Mouse (Mus musculus): ENCODE data around the gene Tas2r143.

The Tas2r143 gene

DNA sequence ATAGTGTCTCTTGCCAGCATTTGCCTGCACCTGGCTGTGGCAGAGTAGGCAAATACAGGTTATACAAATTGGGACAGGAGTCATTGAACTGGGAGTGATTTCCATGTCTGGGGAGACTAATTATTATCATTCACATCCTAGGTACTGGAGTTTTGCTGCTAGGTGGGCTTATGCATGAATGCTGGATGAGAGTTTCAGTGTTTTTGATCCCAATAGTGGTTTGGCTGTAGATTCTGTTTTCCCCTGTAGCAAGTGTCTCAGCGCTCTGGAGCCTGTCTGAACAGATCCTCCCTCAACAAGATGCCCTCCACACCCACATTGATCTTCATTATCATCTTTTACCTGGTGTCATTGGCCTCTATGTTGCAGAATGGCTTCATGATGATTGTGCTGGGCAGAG lies at the start of gene Tas2r143:
TSS of gene Tas2r143 (plus strand) at position 301 of the 400 bp plus-strand sequence.
- DNase-seq (ENCODE audit: low spot score in 2 of 2) = no peak

DNA sequence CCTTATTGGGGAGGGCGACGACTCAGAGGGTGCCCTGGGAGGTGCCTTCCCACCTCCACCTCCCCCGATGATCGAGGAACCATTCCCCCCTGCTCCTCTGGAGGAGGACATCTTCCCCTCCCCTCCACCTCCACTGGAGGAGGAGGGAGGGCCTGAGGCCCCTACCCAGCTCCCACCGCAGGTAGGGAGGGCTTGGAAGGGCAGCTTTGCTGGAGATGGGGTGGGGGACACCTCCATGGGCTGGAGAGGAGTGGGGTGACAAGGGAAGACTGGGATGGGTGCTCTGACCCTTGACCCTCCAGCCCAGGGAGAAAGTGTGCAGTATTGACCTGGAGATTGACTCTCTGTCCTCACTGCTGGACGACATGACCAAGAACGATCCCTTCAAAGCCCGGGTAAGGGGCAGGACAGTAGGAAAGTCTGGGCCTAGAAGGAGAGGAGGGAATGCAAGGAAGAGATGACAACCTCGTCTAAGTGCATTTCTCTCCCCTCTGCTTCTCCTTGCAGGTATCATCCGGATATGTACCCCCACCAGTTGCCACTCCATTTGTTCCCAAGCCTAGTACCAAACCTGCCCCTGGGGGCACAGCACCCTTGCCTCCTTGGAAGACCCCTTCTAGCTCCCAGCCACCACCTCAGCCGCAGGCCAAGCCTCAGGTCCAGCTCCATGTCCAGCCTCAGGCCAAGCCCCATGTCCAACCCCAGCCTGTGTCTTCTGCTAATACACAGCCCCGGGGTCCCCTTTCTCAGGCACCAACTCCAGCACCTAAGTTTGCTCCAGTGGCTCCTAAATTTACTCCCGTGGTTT lies 48.9 kb upstream of the Tas2r143 start:
- DNase-seq (ENCODE audit: low spot score in 2 of 2) = no peak

DNA sequence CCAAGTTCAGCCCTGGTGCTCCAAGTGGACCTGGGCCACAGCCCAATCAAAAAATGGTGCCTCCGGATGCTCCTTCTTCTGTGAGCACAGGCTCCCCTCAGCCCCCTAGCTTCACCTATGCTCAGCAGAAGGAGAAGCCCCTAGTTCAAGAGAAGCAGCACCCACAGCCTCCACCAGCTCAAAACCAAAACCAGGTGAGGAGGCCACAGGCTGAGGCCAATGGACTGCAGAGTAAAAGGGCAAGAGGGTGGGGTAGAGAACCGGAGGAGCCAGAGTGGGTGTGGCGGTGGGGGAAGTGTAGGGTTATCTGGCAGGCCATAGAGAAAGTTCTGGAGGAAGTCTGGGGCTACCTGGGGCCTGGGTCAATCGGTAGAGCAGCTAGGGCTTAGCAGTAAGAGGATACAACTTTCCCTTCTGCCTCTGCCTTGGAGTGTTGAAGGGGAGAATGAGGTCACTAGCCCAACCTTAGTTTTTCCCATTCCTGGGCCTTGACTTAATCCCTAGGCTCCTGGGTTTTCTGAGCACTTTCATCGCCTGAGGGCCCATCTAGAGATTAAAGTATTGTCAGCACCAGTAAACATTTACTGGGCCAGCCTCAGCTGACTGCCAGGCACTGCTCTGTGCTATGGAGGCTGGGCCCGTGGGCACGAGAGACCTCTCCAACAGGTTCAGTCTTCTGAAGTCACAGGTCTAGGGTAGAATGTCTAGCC lies 48.1 kb upstream of the Tas2r143 start:
- DNase-seq (ENCODE audit: low spot score in 2 of 2) = no peak

DNA sequence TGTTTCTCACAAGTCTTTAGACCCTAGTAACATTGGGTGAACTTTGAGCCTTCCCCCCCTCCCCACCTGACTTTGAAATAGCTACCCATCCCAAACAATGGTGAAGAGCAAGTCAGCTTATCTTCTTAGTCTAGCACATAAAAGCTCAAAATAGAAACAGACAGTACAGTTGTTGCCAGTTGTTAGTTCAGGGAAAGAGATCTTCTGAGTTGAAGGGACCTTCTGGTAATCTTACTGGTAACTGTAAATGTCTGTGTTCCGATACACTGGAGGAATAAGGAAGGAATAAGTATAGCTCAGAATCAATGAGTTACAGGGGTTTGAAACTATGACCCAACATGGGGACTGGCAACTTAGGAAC lies 47.6 kb upstream of the Tas2r143 start:
- no peak for DNase-seq (ENCODE audit: low spot score in 2 of 2)

GRCm38 (mm10) chr6:42353180-42353579 lies 46.9 kb upstream of the Tas2r143 start:
- DNase-seq (ENCODE audit: low spot score in 2 of 2) = no peak

- DNase-seq (ENCODE audit: low spot score in 2 of 2) = no peak
Observed at GRCm38 (mm10) chr6:42354076-42355019, 45.7 kb upstream of the Tas2r143 start.

DNA sequence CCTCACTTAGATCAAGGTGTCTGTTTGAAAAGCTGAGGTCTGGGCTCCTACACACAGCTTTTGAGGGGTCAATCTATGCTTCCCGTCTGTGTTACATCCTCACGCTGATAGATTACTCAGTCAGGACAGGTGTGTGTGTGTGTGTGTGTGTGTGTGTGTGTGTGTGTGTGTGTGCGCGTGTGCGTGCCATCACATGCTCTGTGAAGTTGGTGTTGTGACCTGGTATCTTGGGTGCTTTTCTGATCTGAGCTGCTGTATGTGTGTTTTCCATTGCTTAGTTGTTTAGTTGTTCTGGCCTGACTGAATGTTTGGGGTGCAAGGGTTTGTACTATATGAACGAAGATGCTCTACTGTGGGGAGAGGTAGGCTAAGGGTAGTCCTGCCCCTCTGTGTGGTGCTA lies 44.7 kb upstream of the Tas2r143 start:
- DNase-seq (ENCODE audit: low spot score in 2 of 2) = no peak

DNA sequence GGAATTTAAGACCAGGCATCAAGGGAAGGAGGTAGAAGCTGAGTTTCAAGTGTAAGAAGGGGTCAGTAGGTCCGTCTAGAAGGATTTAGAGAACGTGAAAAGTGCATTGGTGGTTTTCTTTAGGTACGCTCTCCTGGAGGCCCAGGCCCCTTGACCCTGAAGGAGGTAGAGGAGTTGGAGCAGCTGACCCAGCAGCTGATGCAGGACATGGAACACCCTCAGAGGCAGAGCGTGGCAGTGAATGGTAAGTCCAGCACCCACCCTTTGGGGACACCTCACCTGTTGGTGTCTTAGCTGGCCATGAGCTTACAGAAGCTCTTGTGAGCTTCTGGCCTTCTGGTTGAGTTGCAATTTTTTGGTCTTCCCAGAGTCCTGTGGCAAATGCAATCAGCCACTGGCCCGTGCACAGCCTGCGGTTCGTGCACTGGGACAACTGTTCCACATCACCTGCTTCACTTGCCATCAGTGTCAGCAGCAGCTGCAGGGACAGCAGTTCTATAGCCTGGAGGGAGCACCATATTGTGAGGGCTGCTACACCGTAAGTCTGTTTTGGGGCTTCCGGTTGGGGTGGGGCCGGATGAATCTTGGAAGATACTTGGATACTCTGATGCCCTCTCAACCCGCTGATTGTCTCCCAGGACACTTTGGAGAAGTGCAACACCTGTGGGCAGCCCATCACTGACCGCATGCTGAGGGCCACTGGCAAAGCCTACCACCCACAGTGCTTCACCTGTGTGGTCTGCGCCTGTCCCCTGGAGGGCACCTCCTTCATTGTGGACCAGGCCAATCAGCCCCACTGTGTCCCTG lies 44.0 kb upstream of the Tas2r143 start:
- no peak for DNase-seq (ENCODE audit: low spot score in 2 of 2)

DNA sequence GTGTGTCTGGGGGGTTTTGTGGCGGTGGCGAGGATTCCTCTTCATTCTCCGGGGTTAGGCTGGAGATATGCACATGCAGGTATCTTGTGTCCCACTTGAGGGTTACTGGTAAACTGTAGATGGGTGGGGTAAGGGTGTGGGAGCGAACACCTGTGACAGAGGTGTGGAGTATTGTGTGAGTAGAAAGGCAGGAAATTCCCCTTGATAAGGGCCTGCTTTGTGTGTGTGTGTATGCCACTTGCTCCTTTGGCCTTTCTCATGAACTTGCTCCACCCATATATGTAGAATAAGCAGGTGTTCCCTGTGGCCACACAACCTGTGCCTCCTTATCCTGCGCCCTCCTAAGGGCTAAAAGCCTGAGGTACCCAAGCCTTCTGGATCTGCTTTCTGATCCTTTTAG lies 43.1 kb upstream of the Tas2r143 start:
- DNase-seq (ENCODE audit: low spot score in 2 of 2) = no peak

DNA sequence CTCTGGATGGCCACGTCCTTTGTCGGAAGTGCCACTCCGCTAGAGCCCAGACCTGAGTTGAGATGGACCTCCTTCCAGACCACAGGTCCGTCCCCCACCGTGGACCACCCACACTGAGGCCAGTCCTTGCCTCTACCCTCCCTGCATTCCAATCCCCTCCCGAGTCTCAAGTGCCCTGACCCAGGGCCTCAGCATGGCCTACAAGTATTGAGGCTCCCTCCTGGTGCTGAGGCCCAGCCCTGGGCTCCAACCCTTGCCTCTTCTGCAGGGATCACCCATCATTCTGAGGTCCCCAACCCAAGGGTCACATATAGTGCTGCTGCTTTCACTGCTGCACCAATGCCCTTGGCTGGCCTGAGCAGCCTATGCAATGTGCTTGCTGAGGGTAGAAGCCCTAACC lies 42.1 kb upstream of the Tas2r143 start:
- no peak for DNase-seq (ENCODE audit: low spot score in 2 of 2)

GRCm38 (mm10) chr6:42358901-42359300 lies 41.1 kb upstream of the Tas2r143 start:
- no peak for DNase-seq (ENCODE audit: low spot score in 2 of 2)

- no peak for DNase-seq (ENCODE audit: low spot score in 2 of 2)
Observed at GRCm38 (mm10) chr6:42359364-42360147, 40.5 kb upstream of the Tas2r143 start.

DNA sequence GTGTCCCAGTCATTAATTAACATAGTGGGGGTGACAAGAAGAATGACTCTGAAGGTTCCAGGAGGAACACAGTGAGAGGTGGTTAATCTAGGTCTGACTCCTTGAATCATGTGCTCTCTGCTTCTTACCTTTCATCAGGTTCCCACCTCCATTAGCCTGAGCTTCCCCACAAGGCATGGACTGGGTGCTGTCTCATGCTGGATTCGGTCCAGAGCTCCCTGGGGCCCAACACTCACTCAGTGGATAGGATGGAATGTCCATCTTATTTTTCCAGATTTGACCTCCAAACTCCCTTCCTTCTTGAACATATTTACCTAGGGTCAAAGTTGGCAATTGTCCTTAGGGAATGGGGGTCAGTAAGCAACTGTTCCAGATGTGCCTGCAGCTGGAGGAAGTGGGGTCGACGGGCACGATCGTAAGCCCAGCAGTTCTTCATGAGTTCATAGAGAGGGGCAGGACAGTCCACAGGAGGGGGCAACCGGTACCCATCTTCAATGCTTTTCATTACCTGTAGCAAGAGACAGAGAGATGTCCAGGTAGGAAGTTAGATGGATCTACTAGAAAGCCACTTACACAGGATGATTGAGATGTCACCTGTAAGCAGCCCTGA lies 39.7 kb upstream of the Tas2r143 start:
- DNase-seq (ENCODE audit: low spot score in 2 of 2) = no peak

- DNase-seq (ENCODE audit: low spot score in 2 of 2) = no peak
Observed at GRCm38 (mm10) chr6:42361041-42361895, 38.8 kb upstream of the Tas2r143 start.

DNA sequence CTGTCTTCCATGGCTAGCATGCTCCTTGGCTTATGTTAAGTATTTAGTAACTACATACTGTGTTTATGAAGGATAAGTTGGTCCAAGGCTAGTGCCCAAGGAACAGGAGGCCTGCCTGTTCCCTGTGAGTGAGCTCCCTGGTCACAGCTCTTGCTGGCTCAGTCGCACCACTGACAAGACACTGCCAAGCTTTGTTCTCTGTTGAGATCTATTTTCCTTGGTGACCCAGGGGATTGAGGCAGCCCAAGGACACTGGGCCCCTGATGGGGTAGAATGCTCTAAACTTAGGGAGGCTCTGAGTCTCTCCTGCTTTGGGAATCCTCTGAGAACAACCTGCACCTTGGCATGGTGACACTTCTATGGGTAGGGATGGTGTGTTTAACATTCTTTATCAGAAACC lies 38.0 kb upstream of the Tas2r143 start:
- no peak for DNase-seq (ENCODE audit: low spot score in 2 of 2)

- DNase-seq (ENCODE audit: low spot score in 2 of 2) = no peak
Observed at GRCm38 (mm10) chr6:42362497-42362896, 37.5 kb upstream of the Tas2r143 start.

DNA sequence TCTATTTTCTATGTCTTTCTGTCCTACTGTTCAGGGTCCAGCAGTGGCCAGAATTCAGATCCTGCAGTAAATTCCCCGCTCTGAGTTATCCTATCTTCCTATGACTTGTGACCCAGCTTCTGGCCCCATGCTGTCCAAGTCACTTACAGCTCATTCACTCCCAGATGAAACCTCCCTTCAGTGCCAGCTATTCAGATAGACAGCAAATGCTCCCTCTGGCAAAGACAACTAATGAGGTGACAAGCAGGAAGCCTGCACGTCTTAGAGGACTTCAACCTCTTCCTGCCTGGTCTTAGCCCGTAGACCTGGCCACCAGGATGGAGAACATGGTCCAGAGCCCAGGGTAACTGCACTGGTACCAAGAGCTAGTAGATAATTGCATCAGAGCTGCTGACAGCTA lies 37.1 kb upstream of the Tas2r143 start:
- no peak for DNase-seq (ENCODE audit: low spot score in 2 of 2)

DNA sequence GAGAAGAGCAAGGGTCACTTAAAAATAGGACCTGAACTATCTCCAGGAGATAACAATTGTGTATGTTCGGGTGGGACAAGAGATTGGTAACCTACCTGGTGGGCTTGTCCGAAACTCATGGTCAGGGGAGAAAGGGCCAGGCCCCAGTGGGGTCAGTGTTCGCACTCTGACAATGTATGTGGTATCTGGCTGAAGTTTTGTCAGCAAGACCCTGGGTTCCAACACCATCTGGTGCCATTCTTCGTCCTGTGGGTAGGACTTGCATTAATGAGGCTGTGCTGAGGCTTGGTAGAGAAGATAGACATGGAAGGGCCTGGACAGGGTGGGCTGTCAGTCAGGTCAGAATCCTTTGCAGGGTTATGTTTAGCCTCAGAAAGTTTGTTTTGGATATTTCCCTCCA lies 36.0 kb upstream of the Tas2r143 start:
- DNase-seq (ENCODE audit: low spot score in 2 of 2) = no peak

GRCm38 (mm10) chr6:42364607-42365006 lies 35.4 kb upstream of the Tas2r143 start:
- DNase-seq (ENCODE audit: low spot score in 2 of 2) = no peak
